Mouse (Mus musculus) MEL (cell line): ENCODE data around the gene Mypop. TPM values are rescaled to one million over a fixed set of nuclear protein-coding genes. Genes with fewer than 3 reads are reported as not detected.

ENCODE experiments used
- DNase-seq: peaks from one replicate; pipeline ENCODE4 v3.0.0; 2011; ENCODE audit warnings: low read depth, low spot score
- H3K27ac ChIP-seq: 2 replicates; pipeline ENCODE4 v1.5.1; 2012; ENCODE audit warnings: low read depth, mild to moderate bottlenecking, control low read depth, low read length, moderate library complexity; ENCODE audit not compliant: control insufficient read depth
- H3K27me3 ChIP-seq, 2 experiments: fragments of 150-350 bp in 1 of 2; sonication (generic) in 1 of 2; 2 replicates each; pipeline ENCODE4 v1.6.1; 2012; ENCODE audit warnings: low read length in 2 of 2, mild to moderate bottlenecking in 2 of 2, improper control_type of control experiment in 1 of 2, moderate library complexity in 1 of 2; ENCODE audit not compliant: insufficient read depth in 2 of 2, control insufficient read depth in 1 of 2
- H3K36me3 ChIP-seq, 2 experiments: 2 replicates each; pipeline ENCODE4 v1.6.1; 2012 to 2014; ENCODE audit warnings: low read length in 2 of 2, improper control_type of control experiment in 1 of 2, inconsistent platforms in 1 of 2, mild to moderate bottlenecking in 1 of 2; ENCODE audit not compliant: insufficient read depth in 2 of 2, control insufficient read depth in 1 of 2
- H3K4me1 ChIP-seq, 2 experiments: fragments of 150-350 bp in 1 of 2; sonication (generic) in 1 of 2; 2 replicates each; pipeline ENCODE4 v1.6.1; 2012; ENCODE audit warnings: low read length in 2 of 2, improper control_type of control experiment in 1 of 2, mild to moderate bottlenecking in 1 of 2; ENCODE audit not compliant: insufficient read depth in 2 of 2, control insufficient read depth in 1 of 2
- H3K4me3 ChIP-seq, 2 experiments: fragments of 150-350 bp in 1 of 2; sonication (generic) in 1 of 2; 2 replicates each; pipeline ENCODE4 v1.5.1; 2012; ENCODE audit warnings: low read depth in 2 of 2, low read length in 2 of 2, mild to moderate bottlenecking in 2 of 2, moderate library complexity in 2 of 2, control low read depth in 1 of 2, improper control_type of control experiment in 1 of 2; ENCODE audit not compliant: control insufficient read depth in 1 of 2, insufficient read depth in 1 of 2
- H3K79me2 ChIP-seq: 2 replicates; pipeline ENCODE4 v1.6.1; 2012; ENCODE audit warnings: mild to moderate bottlenecking, low read length, moderate library complexity; ENCODE audit not compliant: control insufficient read depth, poor library complexity, insufficient read depth
- H3K9ac ChIP-seq: 2 replicates; pipeline ENCODE4 v1.6.1; 2012; ENCODE audit warnings: low read depth, mild to moderate bottlenecking, control low read depth, low read length, moderate library complexity; ENCODE audit not compliant: control insufficient read depth, poor library complexity, severe bottlenecking
- H3K9me3 ChIP-seq: fragments of 150-350 bp; sonication (generic); replicated peaks from 2 replicates; pipeline ENCODE4 v1.6.1; 2012; ENCODE audit warnings: mild to moderate bottlenecking, low read length, improper control_type of control experiment, moderate library complexity; ENCODE audit not compliant: insufficient read depth
- BHLHE40 ChIP-seq: IDR thresholded peaks from 2 replicates; pipeline ENCODE4 v1.6.1; 2012; ENCODE audit warnings: low read depth, mild to moderate bottlenecking, inconsistent platforms, low read length, improper control_type of control experiment, borderline replicate concordance
- E2F4 ChIP-seq: IDR thresholded peaks from 2 replicates; pipeline ENCODE4 v1.6.1; 2011; ENCODE audit warnings: low read depth, low read length, improper control_type of control experiment, borderline replicate concordance
- EP300 ChIP-seq, 2 experiments: IDR thresholded peaks; 2 replicates each; pipeline ENCODE4 v1.6.1; 2011; ENCODE audit warnings: improper control_type of control experiment in 2 of 2, low read length in 2 of 2, low read depth in 1 of 2, mild to moderate bottlenecking in 1 of 2
- GATA1 ChIP-seq: IDR thresholded peaks from 2 replicates; pipeline ENCODE4 v1.6.1; 2011; ENCODE audit warnings: low read depth, low read length, improper control_type of control experiment
- HCFC1 ChIP-seq: IDR thresholded peaks from 2 replicates; pipeline ENCODE4 v1.6.1; 2012; ENCODE audit warnings: low read depth, mild to moderate bottlenecking, inconsistent platforms, low read length, improper control_type of control experiment, moderate library complexity
- MAFK ChIP-seq: IDR thresholded peaks from 2 replicates; pipeline ENCODE4 v1.6.1; 2011; ENCODE audit warnings: low read depth, mild to moderate bottlenecking, low read length, improper control_type of control experiment, borderline replicate concordance
- MAX ChIP-seq: IDR thresholded peaks from 2 replicates; pipeline ENCODE4 v1.6.1; 2011; ENCODE audit warnings: low read length, improper control_type of control experiment
- MAZ ChIP-seq: IDR thresholded peaks from 2 replicates; pipeline ENCODE4 v1.6.1; 2012; ENCODE audit warnings: low read depth, mild to moderate bottlenecking, inconsistent platforms, low read length, improper control_type of control experiment
- MEF2A ChIP-seq: IDR thresholded peaks from 2 replicates; pipeline ENCODE4 v1.6.1; 2014; ENCODE audit warnings: low read depth, mild to moderate bottlenecking, inconsistent platforms, low read length, improper control_type of control experiment; ENCODE audit not compliant: poor library complexity, insufficient replicate concordance, severe bottlenecking; ENCODE audit errors: extremely low read depth
- SMC3 ChIP-seq: IDR thresholded peaks from 2 replicates; pipeline ENCODE4 v1.6.1; 2011; ENCODE audit warnings: low read depth, low read length, improper control_type of control experiment
- TBP ChIP-seq: IDR thresholded peaks from 2 replicates; pipeline ENCODE4 v1.8.0; 2011; ENCODE audit warnings: low read depth, low read length, improper control_type of control experiment
- UBTF ChIP-seq: IDR thresholded peaks from 2 replicates; pipeline ENCODE4 v1.6.1; 2012; ENCODE audit warnings: low read depth, mild to moderate bottlenecking, inconsistent platforms, low read length, improper control_type of control experiment, moderate library complexity, borderline replicate concordance; ENCODE audit not compliant: insufficient read depth
- USF1 ChIP-seq: IDR thresholded peaks from 2 replicates; pipeline ENCODE4 v1.6.1; 2014; ENCODE audit warnings: low read depth, mild to moderate bottlenecking, inconsistent platforms, low read length, improper control_type of control experiment, moderate library complexity
- ZNF384 ChIP-seq: IDR thresholded peaks from 2 replicates; pipeline ENCODE4 v1.6.1; 2012; ENCODE audit warnings: low read depth, mild to moderate bottlenecking, inconsistent platforms, low read length, improper control_type of control experiment
- polyA plus RNA-seq, 2 experiments: library from polyadenylated mRNA; stranded (reverse) in 1 of 2; unstranded in 1 of 2; fragments of >175 nt in 1 of 2; fragments of >200 nt in 1 of 2; gene quantifications; 2 replicates each; pipeline versions ENCODE4 v1.2.1 to v1.2.4; 2012; ENCODE audit warnings: low replicate concordance in 2 of 2, low read depth in 1 of 2; ENCODE audit not compliant: insufficient read length in 2 of 2, insufficient read depth in 1 of 2, missing spikeins in 1 of 2
- total RNA-seq: library from RNA; depleted of rRNA; stranded (reverse); fragments of 300-350 nt; gene quantifications from 2 replicates; pipeline ENCODE4 v1.2.3, GENCODE M21; 2012

Mypop gene
- total and polyA plus RNA-seq, 3 experiments = 1.2 to 6.5 TPM; not detected in 1

DNA sequence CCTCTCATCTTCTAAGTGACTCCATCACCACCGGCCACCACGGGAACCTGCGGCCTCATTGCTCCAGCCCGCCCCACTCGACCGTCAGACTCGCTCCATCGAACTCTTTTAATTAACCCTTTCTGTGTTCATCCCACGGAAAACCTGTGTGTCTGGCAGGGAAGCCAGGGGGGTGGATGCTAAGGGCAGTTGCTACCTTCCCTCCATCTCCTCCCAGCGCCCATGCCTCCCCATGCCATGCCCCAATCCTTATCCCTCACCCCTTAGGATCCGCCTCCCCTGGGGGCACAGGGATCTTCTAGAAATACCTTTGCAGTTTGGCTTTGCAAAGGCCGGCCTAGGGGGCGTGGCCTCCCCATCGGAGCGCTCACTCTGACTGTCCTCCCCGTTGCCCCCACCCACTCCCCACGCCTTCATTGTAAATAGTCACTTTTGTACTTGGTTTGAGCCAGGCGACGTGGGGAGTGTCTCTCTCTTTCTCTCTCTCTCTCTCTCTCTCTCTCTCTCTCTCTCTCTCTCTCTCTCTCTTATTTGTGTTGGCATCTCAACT lies 27.7 kb upstream of the Mypop start:
- H3K36me3 ChIP-seq = no peaks in the 10 kb centered on the region
- H3K27me3 ChIP-seq = peaks cover 8 to 13% of the 10 kb centered on the region in 2 experiments
- DNase-seq = no peak
- no peak overlapping the region for H3K4me3 ChIP-seq
- no peaks in the 10 kb centered on the region for H3K9me3 ChIP-seq
- no peaks in the 10 kb centered on the region for H3K79me2 ChIP-seq
- no peak overlapping the region for H3K9ac ChIP-seq
- TF ChIP-seq MEF2A (no peak), TBP (no peak), MAX (no peak), E2F4 (no peak), BHLHE40 (no peak), MAFK (no peak), USF1 (no peak), EP300 (IDR thresholded peaks at IDR 0.05; ENCODE audit: low read depth in 1 of 2, low read length in 2 of 2) (no peak), UBTF (no peak), GATA1 (no peak)
- TF ChIP-seq, all 39 proteins: peak for 0
- Histone ChIP-seq H3K27ac (no peak overlapping the region), H3K4me1 (0 out of 4 replicates have a peak, but pooled peaks cover 0 to 8% of the 10 kb centered on the region in 2 experiments)

DNA sequence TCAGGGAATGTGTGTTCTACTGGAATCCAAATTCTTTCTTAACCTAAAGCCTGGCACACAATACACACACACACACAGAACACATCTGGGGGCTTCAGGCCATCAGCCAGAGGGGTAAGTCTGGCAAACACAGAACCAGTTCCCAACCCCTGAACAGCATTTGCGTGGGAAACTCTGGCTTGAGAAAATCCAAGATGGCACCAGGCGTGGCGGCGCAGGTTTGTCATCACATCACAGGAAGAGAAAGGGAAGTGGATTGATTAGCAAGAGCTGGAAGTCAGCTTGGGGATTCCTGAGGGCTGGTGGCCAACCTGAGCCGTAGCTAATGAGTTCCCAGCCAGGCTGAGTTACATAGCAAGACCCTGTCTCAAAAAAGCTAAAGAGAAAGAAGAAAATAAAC lies 25.7 kb upstream of the Mypop start:
- Histone ChIP-seq H3K4me1 (0 out of 4 replicates have a peak, but pooled peaks cover 0 to 8% of the 10 kb centered on the region in 2 experiments), H3K9me3 (no peaks in the 10 kb centered on the region), H3K9ac (no peak overlapping the region), H3K79me2 (no peaks in the 10 kb centered on the region), H3K27me3 (peaks cover 8 to 13% of the 10 kb centered on the region in 2 experiments), H3K4me3 (no peak overlapping the region), H3K36me3 (no peaks in the 10 kb centered on the region), H3K27ac (no peak overlapping the region)
- DNase-seq = no peak
- no peak for TF ChIP-seq ZNF384

DNA sequence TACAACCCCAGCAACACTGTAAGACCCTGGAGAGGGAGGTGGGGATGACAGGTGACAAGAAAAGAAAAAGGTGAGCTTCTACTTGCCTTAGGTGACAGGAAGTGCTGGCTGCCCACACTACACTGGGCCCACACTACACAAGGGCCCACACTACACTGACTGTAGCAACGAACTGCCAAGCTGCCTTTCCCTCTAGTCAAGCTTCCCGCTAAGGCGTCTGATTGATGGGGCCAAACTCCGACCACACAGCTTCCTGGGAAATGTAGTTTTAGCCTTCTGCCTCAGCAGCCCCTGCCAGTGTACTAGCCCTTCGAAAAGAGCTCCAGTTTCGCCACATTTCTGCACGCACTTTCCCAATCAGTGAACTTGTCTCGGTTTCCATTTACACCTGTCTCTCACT lies 23.4 kb upstream of the Mypop start:
- H3K9ac ChIP-seq = no peak overlapping the region
- 0 out of 4 replicates have a peak, but pooled peaks cover 0 to 5% of the 10 kb centered on the region in 2 experiments for H3K4me1 ChIP-seq
- no peaks in the 10 kb centered on the region for H3K79me2 ChIP-seq
- H3K4me3 ChIP-seq = no peak overlapping the region
- no peak for DNase-seq
- peaks cover 8 to 15% of the 10 kb centered on the region in 2 experiments for H3K27me3 ChIP-seq
- no peaks in the 10 kb centered on the region for H3K36me3 ChIP-seq
- TF ChIP-seq MAZ (no peak), SMC3 (no peak), HCFC1 (peak; percentile 71)
- H3K27ac ChIP-seq = no peak overlapping the region
- no peaks in the 10 kb centered on the region for H3K9me3 ChIP-seq
